Mouse (Mus musculus) lung, postnatal 0 days (tissue): Measurements from ENCODE around the gene Cnpy4.

Experiments used
- CTCF ChIP-seq: IDR thresholded peaks from 2 replicates; pipeline ENCODE4 v1.5.1; 2016; ENCODE audit warnings: antibody characterized with exemption, mild to moderate bottlenecking
- EP300 ChIP-seq: IDR thresholded peaks from 2 replicates; pipeline ENCODE4 v1.6.1; 2016; ENCODE audit warnings: antibody characterized with exemption, mild to moderate bottlenecking, control low read depth

- TF ChIP-seq CTCF, result no peak
- no peak for TF ChIP-seq EP300
These were observed 24.2 kb upstream of the Cnpy4 start for GRCm38 (mm10) chr5:138163046-138163445.
